Mouse (Mus musculus): ENCODE data around the gene Agk. TPM values are rescaled to one million over a fixed set of nuclear protein-coding genes. Genes with fewer than 3 reads are reported as not detected.

Agk gene
- polyA plus RNA-seq, 1 experiment, result 34.7 TPM

- Histone ChIP-seq H3K36me3 (ENCODE audit: control insufficient read depth, insufficient read depth, low read length, poor library complexity, severe bottlenecking) (no peaks in the 10 kb centered on the region), H3K27me3 (ENCODE audit: control insufficient read depth, insufficient read depth, low read length, poor library complexity, severe bottlenecking) (no peaks in the 10 kb centered on the region), H3K9ac (ENCODE audit: low read depth, poor library complexity, severe bottlenecking) (no peak overlapping the region), H3K4me1 (ENCODE audit: control insufficient read depth, insufficient read depth, low read length) (no peaks in the 10 kb centered on the region), H3K4me3 (ENCODE audit: low read depth, low read length) (no peak overlapping the region), H3K9me3 (replicated peaks; ENCODE audit: control insufficient read depth, insufficient read depth, low read length, poor library complexity, severe bottlenecking) (no peaks in the 10 kb centered on the region), H3K27ac (ENCODE audit: insufficient read depth, low read length) (no peak overlapping the region)
- TF ChIP-seq EP300 (IDR thresholded peaks at IDR 0.05; ENCODE audit: insufficient read depth, low read depth, low read length) (no peak), POLR2A (IDR thresholded peaks at IDR 0.05; ENCODE audit: insufficient read depth, low read length) (no peak), CTCF (IDR thresholded peaks at IDR 0.05; ENCODE audit: low read depth, low read length) (no peak)
Measured at GRCm38 (mm10) chr6:40427441-40427840, 102.5 kb downstream of the Agk start.

- Histone ChIP-seq H3K9me3 (replicated peaks; ENCODE audit: control insufficient read depth, insufficient read depth, low read length, poor library complexity, severe bottlenecking) (no peaks in the 10 kb centered on the region), H3K9ac (ENCODE audit: low read depth, poor library complexity, severe bottlenecking) (no peak overlapping the region), H3K27me3 (ENCODE audit: control insufficient read depth, insufficient read depth, low read length, poor library complexity, severe bottlenecking) (no peaks in the 10 kb centered on the region), H3K36me3 (ENCODE audit: control insufficient read depth, insufficient read depth, low read length, poor library complexity, severe bottlenecking) (no peaks in the 10 kb centered on the region), H3K27ac (ENCODE audit: insufficient read depth, low read length) (no peak overlapping the region), H3K4me1 (ENCODE audit: control insufficient read depth, insufficient read depth, low read length) (no peaks in the 10 kb centered on the region), H3K4me3 (ENCODE audit: low read depth, low read length) (no peak overlapping the region)
- no peak for TF ChIP-seq CTCF (IDR thresholded peaks at IDR 0.05; ENCODE audit: low read depth, low read length)
- TF ChIP-seq EP300 (IDR thresholded peaks at IDR 0.05; ENCODE audit: insufficient read depth, low read depth, low read length), result no peak
- no peak for TF ChIP-seq POLR2A (IDR thresholded peaks at IDR 0.05; ENCODE audit: insufficient read depth, low read length)
Measured at GRCm38 (mm10) chr6:40428696-40429095, 103.7 kb downstream of the Agk start.

- no peaks in the 10 kb centered on the region for H3K36me3 ChIP-seq (ENCODE audit: control insufficient read depth, insufficient read depth, low read length, poor library complexity, severe bottlenecking)
- no peaks in the 10 kb centered on the region for H3K4me1 ChIP-seq (ENCODE audit: control insufficient read depth, insufficient read depth, low read length)
- peaks cover 2% of the 10 kb centered on the region; the same call in 1 of the 2 replicates for H3K27me3 ChIP-seq (ENCODE audit: control insufficient read depth, insufficient read depth, low read length, poor library complexity, severe bottlenecking)
- no peak overlapping the region for H3K4me3 ChIP-seq (ENCODE audit: low read depth, low read length)
- H3K9me3 ChIP-seq (replicated peaks; ENCODE audit: control insufficient read depth, insufficient read depth, low read length, poor library complexity, severe bottlenecking), result no peaks in the 10 kb centered on the region
- H3K9ac ChIP-seq (ENCODE audit: low read depth, poor library complexity, severe bottlenecking), result no peak overlapping the region
- TF ChIP-seq POLR2A (IDR thresholded peaks at IDR 0.05; ENCODE audit: insufficient read depth, low read length) (no peak), EP300 (IDR thresholded peaks at IDR 0.05; ENCODE audit: insufficient read depth, low read depth, low read length) (no peak)
- no peak overlapping the region for H3K27ac ChIP-seq (ENCODE audit: insufficient read depth, low read length)
Measured at GRCm38 (mm10) chr6:40429521-40429931, 104.6 kb downstream of the Agk start.

GRCm38 (mm10) chr6:40430251-40430650 is 105.3 kb downstream of the Agk start:
- Histone ChIP-seq H3K36me3 (ENCODE audit: control insufficient read depth, insufficient read depth, low read length, poor library complexity, severe bottlenecking) (no peaks in the 10 kb centered on the region), H3K4me3 (ENCODE audit: low read depth, low read length) (no peak overlapping the region), H3K9me3 (replicated peaks; ENCODE audit: control insufficient read depth, insufficient read depth, low read length, poor library complexity, severe bottlenecking) (no peaks in the 10 kb centered on the region), H3K4me1 (ENCODE audit: control insufficient read depth, insufficient read depth, low read length) (no peaks in the 10 kb centered on the region), H3K27me3 (ENCODE audit: control insufficient read depth, insufficient read depth, low read length, poor library complexity, severe bottlenecking) (peaks cover 2% of the 10 kb centered on the region; the same call in 1 of the 2 replicates), H3K9ac (ENCODE audit: low read depth, poor library complexity, severe bottlenecking) (no peak overlapping the region), H3K27ac (ENCODE audit: insufficient read depth, low read length) (no peak overlapping the region)
- TF ChIP-seq EP300 (IDR thresholded peaks at IDR 0.05; ENCODE audit: insufficient read depth, low read depth, low read length), result no peak
- no peak for TF ChIP-seq CTCF (IDR thresholded peaks at IDR 0.05; ENCODE audit: low read depth, low read length)
- no peak for TF ChIP-seq POLR2A (IDR thresholded peaks at IDR 0.05; ENCODE audit: insufficient read depth, low read length)

GRCm38 (mm10) chr6:40430878-40431277 is 105.9 kb downstream of the Agk start:
- no peaks in the 10 kb centered on the region for H3K9me3 ChIP-seq (replicated peaks; ENCODE audit: control insufficient read depth, insufficient read depth, low read length, poor library complexity, severe bottlenecking)
- H3K9ac ChIP-seq (ENCODE audit: low read depth, poor library complexity, severe bottlenecking), result no peak overlapping the region
- no peak overlapping the region for H3K4me3 ChIP-seq (ENCODE audit: low read depth, low read length)
- H3K27me3 ChIP-seq (ENCODE audit: control insufficient read depth, insufficient read depth, low read length, poor library complexity, severe bottlenecking), result peaks cover 4% of the 10 kb centered on the region; the same call in 1 of the 2 replicates
- no peaks in the 10 kb centered on the region for H3K36me3 ChIP-seq (ENCODE audit: control insufficient read depth, insufficient read depth, low read length, poor library complexity, severe bottlenecking)
- H3K27ac ChIP-seq (ENCODE audit: insufficient read depth, low read length), result no peak overlapping the region
- no peaks in the 10 kb centered on the region for H3K4me1 ChIP-seq (ENCODE audit: control insufficient read depth, insufficient read depth, low read length)
- TF ChIP-seq EP300 (IDR thresholded peaks at IDR 0.05; ENCODE audit: insufficient read depth, low read depth, low read length), result no peak
- no peak for TF ChIP-seq POLR2A (IDR thresholded peaks at IDR 0.05; ENCODE audit: insufficient read depth, low read length)
- no peak for TF ChIP-seq CTCF (IDR thresholded peaks at IDR 0.05; ENCODE audit: low read depth, low read length)

GRCm38 (mm10) chr6:40431356-40431755 is 106.4 kb downstream of the Agk start:
- TF ChIP-seq EP300 (IDR thresholded peaks at IDR 0.05; ENCODE audit: insufficient read depth, low read depth, low read length) (no peak), POLR2A (IDR thresholded peaks at IDR 0.05; ENCODE audit: insufficient read depth, low read length) (no peak), CTCF (IDR thresholded peaks at IDR 0.05; ENCODE audit: low read depth, low read length) (no peak)
- no peak overlapping the region for H3K9ac ChIP-seq (ENCODE audit: low read depth, poor library complexity, severe bottlenecking)
- H3K36me3 ChIP-seq (ENCODE audit: control insufficient read depth, insufficient read depth, low read length, poor library complexity, severe bottlenecking), result no peaks in the 10 kb centered on the region
- no peak overlapping the region for H3K4me3 ChIP-seq (ENCODE audit: low read depth, low read length)
- no peaks in the 10 kb centered on the region for H3K9me3 ChIP-seq (replicated peaks; ENCODE audit: control insufficient read depth, insufficient read depth, low read length, poor library complexity, severe bottlenecking)
- H3K4me1 ChIP-seq (ENCODE audit: control insufficient read depth, insufficient read depth, low read length), result no peaks in the 10 kb centered on the region
- H3K27me3 ChIP-seq (ENCODE audit: control insufficient read depth, insufficient read depth, low read length, poor library complexity, severe bottlenecking), result peaks cover 4% of the 10 kb centered on the region; the same call in 1 of the 2 replicates
- no peak overlapping the region for H3K27ac ChIP-seq (ENCODE audit: insufficient read depth, low read length)

All from ES-Bruce4 (cell line).